Mouse (Mus musculus) kidney, adult 2 months (tissue): ENCODE results near the gene Tmem54.

Experiments used
- CTCF ChIP-seq: fragments of 200-500 bp; conservative IDR thresholded peaks from 2 replicates; pipeline ENCODE4 v1.5.1; 2011; ENCODE audit warnings: low read depth, mild to moderate bottlenecking, control low read depth, low read length, moderate library complexity, mixed read lengths; ENCODE audit not compliant: insufficient read depth, insufficient read length
- POLR2A ChIP-seq: fragments of 200-500 bp; IDR thresholded peaks from one replicate; pipeline ENCODE4 v1.6.1; 2011; ENCODE audit warnings: low read depth, low read length, control low read depth

DNA sequence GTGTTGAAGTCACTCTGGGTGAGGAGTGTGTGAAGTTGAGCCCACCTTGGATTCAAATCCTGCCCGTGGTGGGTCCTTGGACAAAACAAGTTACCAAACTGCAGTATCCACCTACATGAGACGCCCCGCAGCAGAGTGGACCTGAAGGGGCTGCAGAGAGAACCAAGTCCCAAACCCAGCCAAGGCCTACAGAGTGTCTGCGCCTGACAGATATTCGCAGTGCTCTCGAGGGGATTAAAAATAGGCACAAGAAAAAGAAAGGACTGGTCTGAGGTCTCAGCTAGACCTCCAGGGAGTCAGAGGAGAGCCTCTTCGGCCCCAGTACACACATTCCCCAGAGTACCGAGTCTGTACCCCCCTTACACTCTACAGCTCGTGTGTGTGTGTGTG, 30.8 kb downstream of the Tmem54 start:
- no peak for TF ChIP-seq CTCF
- no peak for TF ChIP-seq POLR2A
